Mouse (Mus musculus): ENCODE data around the gene Gm4791. TPM values are rescaled to one million over a fixed set of nuclear protein-coding genes. Genes with fewer than 3 reads are reported as not detected.
A peak's percentile ranks its signal among the peaks of the same experiment; 100 is the strongest.

The Gm4791 gene
- polyA plus RNA-seq (2016; fragmentation: Nextera tagmentation; extraction: Ambion mirVana) = not detected in 2 replicates

DNA sequence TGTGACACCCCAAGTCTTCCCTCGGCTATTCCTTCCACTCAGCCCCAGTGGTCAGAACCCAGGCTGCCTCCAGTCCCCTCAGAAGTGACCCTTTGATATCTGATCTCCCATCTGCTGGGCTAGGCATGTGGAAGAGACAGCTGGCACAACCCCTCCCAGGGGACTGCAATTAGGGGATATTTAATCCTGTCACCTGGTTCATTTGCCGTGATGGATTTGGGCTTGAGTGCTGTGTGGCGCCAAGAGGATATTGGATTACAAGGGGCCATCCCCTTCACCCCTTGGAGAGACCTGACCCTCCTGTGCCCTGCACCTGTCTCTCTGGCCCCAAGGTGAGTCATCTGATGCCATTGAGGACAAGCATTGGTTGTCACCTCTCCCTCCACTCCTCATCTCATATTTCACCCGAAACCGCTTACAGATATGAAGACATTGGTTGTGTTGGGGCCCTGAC, at the start of gene Gm4791:
Gm4791 (plus strand) TSS at position 404 of the 454 bp plus-strand sequence.
- no peak within 1 kb of the TSS for H3K4me2 ChIP-seq (replicated peaks)
- no peaks in the 10 kb centered on the region for H3K9me3 ChIP-seq (replicated peaks)
- WGBS = 31% methylated on average over 5 of the region's 5 CpGs
- no peak within 1 kb of the TSS for H3K9ac ChIP-seq
- H3K4me3 ChIP-seq = no peak within 1 kb of the TSS
- H3K4me1 ChIP-seq = peaks cover 6% of the 10 kb centered on the region; the same call in 1 of the 2 replicates
- ATAC-seq (ENCODE audit: low FRiP score) = peak; percentile 29; the same call in 1 of the 2 replicates
- H3K27me3 ChIP-seq = no peaks in the 10 kb centered on the region
- peak within 1 kb of the TSS; percentile 30; the same call in 1 of the 2 replicates for H3K27ac ChIP-seq
- H3K36me3 ChIP-seq = no peaks in the 10 kb centered on the region

DNA sequence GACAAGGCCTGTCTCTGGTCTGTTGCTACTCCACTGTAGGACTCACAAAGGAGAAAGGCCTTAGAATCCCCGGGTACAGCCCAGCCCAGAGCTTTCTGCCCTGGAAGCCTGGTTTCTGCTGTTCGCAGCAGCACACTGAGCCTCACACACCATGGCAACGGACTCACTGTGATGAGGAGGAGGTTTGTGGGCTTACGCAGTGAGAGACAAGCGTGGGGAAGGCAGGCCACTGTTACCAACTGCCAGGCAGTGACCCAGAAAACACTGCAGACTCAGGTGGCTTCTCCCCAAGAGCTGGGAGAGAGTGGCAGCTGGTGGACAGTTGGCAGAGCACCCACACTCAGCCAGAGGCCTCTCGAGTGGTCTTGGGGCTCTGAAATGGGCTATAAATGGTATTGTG, 42.3 kb upstream of the Gm4791 start:
- 46% methylated on average over 6 of the region's 6 CpGs for WGBS
- peaks cover 20% of the 10 kb centered on the region for H3K4me1 ChIP-seq
- H3K9ac ChIP-seq = no peak overlapping the region
- H3K9me3 ChIP-seq (replicated peaks) = no peaks in the 10 kb centered on the region
- H3K27ac ChIP-seq = no peak overlapping the region
- H3K4me2 ChIP-seq (replicated peaks) = no peak overlapping the region
- H3K27me3 ChIP-seq = no peaks in the 10 kb centered on the region
- ATAC-seq (ENCODE audit: low FRiP score) = no peak
- H3K36me3 ChIP-seq = no peaks in the 10 kb centered on the region
- no peak overlapping the region for H3K4me3 ChIP-seq

DNA sequence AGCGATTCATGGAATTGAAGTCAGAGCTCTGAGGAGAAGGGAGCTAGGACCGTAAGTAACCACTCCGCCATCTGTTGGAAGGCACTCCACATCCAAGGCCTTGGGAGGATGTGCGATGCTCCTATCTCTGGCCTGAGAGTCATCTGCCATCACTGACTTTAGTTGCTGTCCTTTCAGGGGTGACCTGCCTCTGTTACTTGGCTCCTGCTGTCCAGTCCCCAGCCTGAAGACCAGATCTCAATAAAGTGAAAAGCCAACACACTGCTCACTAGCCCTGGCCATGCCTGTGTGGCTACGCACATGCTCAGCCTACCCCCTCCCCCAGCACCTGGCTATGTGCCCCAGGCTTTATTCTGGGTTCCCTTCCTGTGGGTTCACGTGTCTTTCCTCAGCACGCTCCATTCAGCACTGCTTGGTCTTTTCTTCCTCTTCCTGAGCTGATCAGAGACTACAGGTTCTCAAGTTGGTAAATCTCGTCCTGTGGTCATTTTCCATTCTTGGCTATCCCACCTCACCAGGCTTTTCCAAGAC, 41.1 kb upstream of the Gm4791 start:
- Histone ChIP-seq H3K9me3 (replicated peaks) (no peaks in the 10 kb centered on the region), H3K36me3 (no peaks in the 10 kb centered on the region), H3K27me3 (no peaks in the 10 kb centered on the region)

DNA sequence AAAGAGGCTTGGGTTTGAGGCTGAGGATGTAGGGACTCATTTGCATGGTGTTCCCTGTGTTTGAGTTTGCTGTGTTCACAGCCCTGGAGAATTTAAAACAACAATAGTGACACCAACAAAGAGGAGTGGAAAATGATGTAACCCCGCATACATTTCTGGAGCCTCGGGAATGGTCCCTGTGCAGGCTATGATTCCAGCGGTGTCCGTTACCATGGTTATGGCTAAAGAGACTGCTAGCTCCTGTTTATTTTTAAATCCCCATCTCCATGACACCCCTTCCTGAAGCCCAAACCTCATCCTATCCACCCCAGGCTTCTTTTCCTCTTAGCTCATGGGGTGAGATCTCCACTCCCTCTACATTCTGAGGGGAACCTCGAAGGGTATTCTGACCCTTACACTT, 32.5 kb upstream of the Gm4791 start:
- Histone ChIP-seq H3K9ac (no peak overlapping the region), H3K4me3 (no peak overlapping the region), H3K27ac (no peak overlapping the region), H3K27me3 (no peaks in the 10 kb centered on the region), H3K9me3 (replicated peaks) (no peaks in the 10 kb centered on the region), H3K36me3 (no peaks in the 10 kb centered on the region), H3K4me2 (replicated peaks) (no peak overlapping the region), H3K4me1 (peaks cover 10% of the 10 kb centered on the region; the same call in 1 of the 2 replicates)
- WGBS = 66% methylated on average over 5 of the region's 5 CpGs
- no peak for ATAC-seq (ENCODE audit: low FRiP score)

More for the DNA sequence above, 41.1 kb upstream of the Gm4791 start:
- no peak overlapping the region for H3K9ac ChIP-seq
- WGBS = 75% methylated on average over 8 of the region's 8 CpGs
- H3K27ac ChIP-seq = no peak overlapping the region
- H3K4me1 ChIP-seq = peaks cover 20% of the 10 kb centered on the region
- no peak overlapping the region for H3K4me3 ChIP-seq
- no peak for ATAC-seq (ENCODE audit: low FRiP score)
- no peak overlapping the region for H3K4me2 ChIP-seq (replicated peaks)

DNA sequence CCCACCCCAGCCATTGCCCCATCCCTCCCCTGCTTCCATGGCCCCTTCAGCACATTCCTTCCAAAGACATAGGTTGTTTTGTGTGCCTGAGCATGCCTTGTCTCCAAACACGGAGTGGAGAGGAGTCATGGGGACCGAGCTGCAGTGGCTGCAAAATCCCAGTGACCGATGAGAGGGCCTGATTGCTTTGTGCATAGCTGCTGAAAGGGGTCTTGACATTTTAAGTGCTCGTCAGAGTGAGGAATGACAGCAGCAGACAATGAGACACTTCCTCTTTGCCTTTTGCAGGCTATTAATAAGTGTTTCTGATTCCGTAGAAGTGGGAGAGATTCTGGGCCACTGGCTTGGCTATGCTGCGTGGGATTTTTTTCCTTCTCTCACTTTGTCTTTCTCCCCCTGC, 29.6 kb upstream of the Gm4791 start:
- no peak for ATAC-seq (ENCODE audit: low FRiP score)
- Histone ChIP-seq H3K36me3 (no peaks in the 10 kb centered on the region), H3K9me3 (replicated peaks) (no peaks in the 10 kb centered on the region), H3K4me1 (peaks cover 10% of the 10 kb centered on the region; the same call in 1 of the 2 replicates), H3K27me3 (no peaks in the 10 kb centered on the region), H3K4me3 (no peak overlapping the region), H3K27ac (no peak overlapping the region), H3K9ac (no peak overlapping the region), H3K4me2 (replicated peaks) (no peak overlapping the region)
- WGBS = 30% methylated on average over 6 of the region's 6 CpGs

DNA sequence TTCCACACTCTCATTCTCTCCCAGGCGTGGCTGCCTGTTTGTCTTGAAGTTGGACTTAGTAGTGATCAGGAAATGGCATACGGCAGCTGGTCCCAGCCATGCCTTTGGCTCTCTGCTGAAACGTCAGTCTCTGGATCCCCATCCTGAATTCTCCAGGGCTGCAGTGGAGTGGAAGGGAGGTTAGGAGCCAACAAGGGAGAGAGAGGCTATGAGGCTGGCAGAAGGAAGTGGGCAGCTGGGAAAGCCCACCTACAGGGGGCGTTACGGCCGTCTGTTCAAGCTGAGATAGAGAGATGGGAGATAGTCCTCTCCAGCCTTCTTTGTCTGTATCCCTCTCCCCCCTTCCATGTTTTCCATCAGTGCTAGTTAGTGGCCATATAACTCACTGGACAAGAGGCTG, 29.1 kb upstream of the Gm4791 start:
- H3K27me3 ChIP-seq = no peaks in the 10 kb centered on the region
- 56% methylated on average over 6 of the region's 6 CpGs for WGBS
- H3K4me3 ChIP-seq = no peak overlapping the region
- peaks cover 10% of the 10 kb centered on the region; the same call in 1 of the 2 replicates for H3K4me1 ChIP-seq
- no peaks in the 10 kb centered on the region for H3K9me3 ChIP-seq (replicated peaks)
- H3K9ac ChIP-seq = no peak overlapping the region
- no peak for ATAC-seq (ENCODE audit: low FRiP score)
- no peaks in the 10 kb centered on the region for H3K36me3 ChIP-seq
- no peak overlapping the region for H3K27ac ChIP-seq
- no peak overlapping the region for H3K4me2 ChIP-seq (replicated peaks)

DNA sequence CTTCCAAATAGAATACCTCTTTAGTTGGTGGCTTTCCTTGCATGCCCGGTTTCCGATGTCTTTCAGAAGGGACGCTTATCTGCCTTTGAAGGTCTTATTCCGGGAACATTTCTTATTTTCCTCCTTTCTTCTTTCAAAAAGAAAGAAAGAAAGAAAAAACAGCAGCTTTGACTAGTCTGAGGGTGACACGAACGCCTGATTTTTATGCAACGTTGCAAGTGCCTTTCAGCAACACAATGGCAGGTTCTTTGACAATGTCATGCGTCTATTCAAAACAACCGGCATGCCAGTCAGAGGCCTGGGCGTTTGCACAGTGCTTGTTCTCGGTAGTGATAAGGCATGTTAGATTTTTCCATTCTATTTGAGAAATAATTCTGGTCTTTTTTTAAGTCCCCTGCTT, 19.7 kb upstream of the Gm4791 start:
- Histone ChIP-seq H3K36me3 (no peaks in the 10 kb centered on the region), H3K9ac (no peak overlapping the region), H3K4me1 (no peaks in the 10 kb centered on the region), H3K27ac (no peak overlapping the region), H3K27me3 (no peaks in the 10 kb centered on the region; the same call in 1 of the 2 replicates), H3K9me3 (replicated peaks) (no peaks in the 10 kb centered on the region), H3K4me2 (replicated peaks) (no peak overlapping the region), H3K4me3 (no peak overlapping the region)
- no peak for ATAC-seq (ENCODE audit: low FRiP score)
- WGBS = 27% methylated on average over 11 of the region's 11 CpGs

DNA sequence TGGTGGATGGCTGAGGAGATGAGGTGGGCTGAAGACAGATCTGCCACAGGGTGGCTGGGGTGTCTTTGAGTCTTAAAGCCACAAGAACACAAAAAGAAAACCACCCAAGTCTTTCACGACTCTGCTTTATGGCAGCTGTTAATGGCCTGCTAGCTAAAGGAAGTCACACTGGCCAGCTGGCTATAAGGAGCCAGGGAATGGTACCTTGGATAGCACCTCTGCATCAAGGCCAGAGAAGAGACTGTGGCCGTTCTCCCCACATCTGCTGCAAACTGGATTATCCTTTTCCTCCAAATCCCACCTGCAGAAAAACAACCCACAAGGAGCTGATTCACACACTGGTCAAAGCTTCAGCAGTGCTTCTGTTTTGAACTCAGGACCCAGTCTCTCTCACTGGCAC, 18.4 kb upstream of the Gm4791 start:
- Histone ChIP-seq H3K9ac (no peak overlapping the region), H3K4me2 (replicated peaks) (no peak overlapping the region), H3K9me3 (replicated peaks) (no peaks in the 10 kb centered on the region), H3K27me3 (no peaks in the 10 kb centered on the region; the same call in 1 of the 2 replicates), H3K4me1 (no peaks in the 10 kb centered on the region), H3K36me3 (no peaks in the 10 kb centered on the region), H3K27ac (no peak overlapping the region), H3K4me3 (no peak overlapping the region)
- 49% methylated on average over 2 of the region's 2 CpGs for WGBS
- ATAC-seq (ENCODE audit: low FRiP score) = no peak

DNA sequence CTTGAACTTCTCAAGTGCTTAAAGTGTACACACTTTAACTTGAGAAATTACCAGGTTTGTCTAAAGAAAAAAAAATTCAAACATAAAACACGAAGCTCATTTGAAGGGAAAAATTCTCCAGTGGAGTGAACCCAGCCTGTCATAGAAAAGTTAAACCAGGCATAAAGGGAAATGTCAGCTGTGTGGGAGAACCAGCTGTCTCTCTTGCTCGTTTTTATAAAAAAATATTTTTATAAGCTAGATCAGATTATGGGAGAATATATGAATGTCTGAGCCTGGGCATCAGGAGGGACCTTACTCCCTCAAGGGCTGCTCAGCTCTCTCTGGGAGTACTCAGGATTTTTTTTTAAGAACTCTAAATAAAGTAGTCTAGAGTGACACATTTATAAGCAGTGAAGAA, 15.1 kb upstream of the Gm4791 start:
- 83% methylated on average over 2 of the region's 2 CpGs for WGBS
- no peak overlapping the region for H3K4me3 ChIP-seq
- ATAC-seq (ENCODE audit: low FRiP score) = no peak

DNA sequence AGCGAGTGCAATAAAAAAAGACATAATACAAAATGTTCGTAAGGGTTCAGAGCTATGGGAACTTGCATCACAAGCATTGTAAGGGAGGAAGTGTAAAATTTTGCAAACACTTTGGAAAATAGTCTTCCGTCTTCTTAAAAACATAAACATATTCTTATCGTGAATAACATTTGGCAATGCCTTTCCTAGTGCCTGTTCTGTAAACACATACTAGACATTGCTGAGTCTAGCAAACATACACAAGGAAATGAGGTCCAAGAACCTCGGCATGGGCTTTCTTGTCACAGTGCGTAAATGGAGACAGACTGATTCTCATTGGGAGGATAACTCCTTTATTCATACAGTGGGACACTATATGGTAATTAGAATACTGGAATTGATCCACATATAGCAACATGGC, 43.0 kb downstream of the Gm4791 start:
- Histone ChIP-seq H3K9ac (no peak overlapping the region), H3K4me2 (replicated peaks) (no peak overlapping the region), H3K4me3 (no peak overlapping the region), H3K27ac (no peak overlapping the region), H3K9me3 (replicated peaks) (no peaks in the 10 kb centered on the region), H3K36me3 (no peaks in the 10 kb centered on the region), H3K4me1 (no peaks in the 10 kb centered on the region), H3K27me3 (no peaks in the 10 kb centered on the region)
- WGBS = 88% methylated on average over 6 of the region's 6 CpGs
- no peak for ATAC-seq (ENCODE audit: low FRiP score)

More for the DNA sequence above, 15.1 kb upstream of the Gm4791 start:
- Histone ChIP-seq H3K27me3 (no peaks in the 10 kb centered on the region), H3K9me3 (replicated peaks) (no peaks in the 10 kb centered on the region), H3K4me2 (replicated peaks) (no peak overlapping the region), H3K36me3 (no peaks in the 10 kb centered on the region), H3K4me1 (no peaks in the 10 kb centered on the region), H3K27ac (no peak overlapping the region), H3K9ac (no peak overlapping the region)
